Mouse (Mus musculus): ENCODE data around the gene Gm9195.

Gm9195 gene

GRCm38 (mm10) chr14:72491738-72492137, at the start of gene Gm9195:
Gene Gm9195 (minus strand): TSS chr14:72491838.
- in situ Hi-C loops (cut with MboI, MseI), result no loop called here

- in situ Hi-C loops (cut with MboI, MseI), result no loop called here
These were observed 44.9 kb upstream of the Gm9195 start for GRCm38 (mm10) chr14:72536392-72537017.

GRCm38 (mm10) chr14:72533862-72534261, 42.2 kb upstream of the Gm9195 start:
- in situ Hi-C loops (cut with MboI, MseI), result no loop called here

GRCm38 (mm10) chr14:72532028-72532917, 40.6 kb upstream of the Gm9195 start:
- in situ Hi-C loops (cut with MboI, MseI), result no loop called here

GRCm38 (mm10) chr14:72527126-72527525, 35.5 kb upstream of the Gm9195 start:
- in situ Hi-C loops (cut with MboI, MseI), result no loop called here

GRCm38 (mm10) chr14:72519561-72519960, 27.9 kb upstream of the Gm9195 start:
- in situ Hi-C loops (cut with MboI, MseI), result no loop called here

- in situ Hi-C loops (cut with MboI, MseI), result no loop called here
These were observed 27.1 kb upstream of the Gm9195 start for GRCm38 (mm10) chr14:72518786-72519185.

GRCm38 (mm10) chr14:72516376-72516775, 24.7 kb upstream of the Gm9195 start:
- in situ Hi-C loops (cut with MboI, MseI), result no loop called here

- in situ Hi-C loops (cut with MboI, MseI), result no loop called here
These were observed 15.2 kb upstream of the Gm9195 start for GRCm38 (mm10) chr14:72506723-72507420.

GRCm38 (mm10) chr14:72506018-72506722, 14.5 kb upstream of the Gm9195 start:
- in situ Hi-C loops (cut with MboI, MseI), result no loop called here

- in situ Hi-C loops (cut with MboI, MseI), result no loop called here
These were observed 13.3 kb upstream of the Gm9195 start for GRCm38 (mm10) chr14:72504985-72505384.

GRCm38 (mm10) chr14:72503241-72503640, 11.6 kb upstream of the Gm9195 start:
- in situ Hi-C loops (cut with MboI, MseI), result no loop called here

GRCm38 (mm10) chr14:72493775-72494174, 2.1 kb upstream of the Gm9195 start:
- in situ Hi-C loops (cut with MboI, MseI), result no loop called here

- in situ Hi-C loops (cut with MboI, MseI), result no loop called here
These were observed 1.3 kb downstream of the Gm9195 start for GRCm38 (mm10) chr14:72490367-72490766.

- in situ Hi-C loops (cut with MboI, MseI), result no loop called here
These were observed 17.1 kb downstream of the Gm9195 start for GRCm38 (mm10) chr14:72474501-72474900.

- in situ Hi-C loops (cut with MboI, MseI), result no loop called here
These were observed 23.2 kb downstream of the Gm9195 start for GRCm38 (mm10) chr14:72468429-72468828.

- in situ Hi-C loops (cut with MboI, MseI), result no loop called here
These were observed 25.3 kb downstream of the Gm9195 start for GRCm38 (mm10) chr14:72466384-72466783.

GRCm38 (mm10) chr14:72461591-72461990, 30.0 kb downstream of the Gm9195 start:
- in situ Hi-C loops (cut with MboI, MseI), result no loop called here

GRCm38 (mm10) chr14:72460291-72460690, 31.3 kb downstream of the Gm9195 start:
- in situ Hi-C loops (cut with MboI, MseI), result no loop called here

GRCm38 (mm10) chr14:72458930-72459329, 32.7 kb downstream of the Gm9195 start:
- in situ Hi-C loops (cut with MboI, MseI), result no loop called here
